Mouse (Mus musculus): ENCODE results near the gene Kif17. TPM values are rescaled to one million over a fixed set of nuclear protein-coding genes. Genes with fewer than 3 reads are reported as not detected.

Kif17 gene
- total RNA-seq (2021), result under 1 TPM in 1 of 2 experiments, not detected in 1; 0.11 TPM
- long read RNA-seq, experiment 1, result 0 reads
- long read RNA-seq, experiment 2, result 0 reads

DNA sequence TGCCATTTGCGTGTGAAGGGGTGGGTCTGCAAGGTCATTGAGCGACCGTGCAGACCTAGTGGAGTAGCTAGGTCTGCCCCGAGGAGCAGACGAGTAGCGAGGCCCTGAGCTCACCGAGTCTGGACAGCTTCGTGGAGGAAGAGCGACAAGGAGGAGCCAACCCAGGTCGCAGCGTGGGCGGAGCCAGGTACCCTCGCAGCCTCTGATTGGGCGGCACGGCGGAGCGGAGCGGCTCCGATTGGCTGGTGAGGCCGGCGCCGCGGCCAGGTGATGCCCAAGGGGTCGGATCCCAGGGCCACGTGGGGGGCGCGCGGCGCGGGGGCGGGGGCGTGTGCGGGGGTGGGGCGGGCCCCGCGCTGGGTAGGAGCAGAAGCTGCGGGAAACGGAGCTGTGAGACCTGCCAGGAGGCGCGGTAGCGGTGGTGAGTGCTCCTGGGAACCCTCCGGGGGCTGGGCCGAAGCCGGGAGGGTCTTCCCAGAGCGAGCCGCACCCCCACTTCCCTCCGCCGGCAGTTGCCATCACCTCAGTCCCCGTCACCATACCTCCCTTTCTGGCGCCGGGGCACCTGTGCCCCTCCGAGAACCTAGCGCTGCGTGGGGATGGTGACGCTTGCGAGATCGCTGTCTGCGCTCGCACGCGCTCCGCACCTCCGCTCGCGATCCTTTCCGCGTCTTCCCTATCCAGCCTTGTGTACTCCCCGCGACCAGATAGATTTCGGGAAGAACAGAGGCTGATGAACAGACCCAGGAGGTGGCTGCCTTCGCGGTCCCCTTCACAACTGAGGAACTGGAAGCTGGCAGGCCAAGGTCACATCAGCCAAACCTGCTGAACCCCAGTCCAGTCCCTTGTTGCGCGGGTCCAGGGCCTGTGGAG is at the start of gene Kif17, which contains the start of gene Sh2d5:
TSS of gene Kif17 (plus strand) at position 348 of the 873 bp plus-strand sequence.
TSS of gene Sh2d5 (plus strand) at position 316 of the 873 bp plus-strand sequence.
- peak; percentile 81 for DNase-seq
- peak within 1 kb of the TSS; percentile 80 for H3K4me3 ChIP-seq
- TF ChIP-seq CTCF (IDR thresholded peaks at IDR 0.05), result no peak
- no peak within 1 kb of the TSS for H3K27ac ChIP-seq
- intact Hi-C loops (cut with DNase I), result no loop called here

- Histone ChIP-seq H3K27ac (no peak overlapping the region), H3K4me3 (no peak overlapping the region)
- TF ChIP-seq CTCF (IDR thresholded peaks at IDR 0.05), result no peak
- DNase-seq, result no peak
- intact Hi-C loops (cut with DNase I), result no loop called here
Measured at GRCm38 (mm10) chr4:138200769-138201168, 49.5 kb upstream of the Kif17 start.

DNA sequence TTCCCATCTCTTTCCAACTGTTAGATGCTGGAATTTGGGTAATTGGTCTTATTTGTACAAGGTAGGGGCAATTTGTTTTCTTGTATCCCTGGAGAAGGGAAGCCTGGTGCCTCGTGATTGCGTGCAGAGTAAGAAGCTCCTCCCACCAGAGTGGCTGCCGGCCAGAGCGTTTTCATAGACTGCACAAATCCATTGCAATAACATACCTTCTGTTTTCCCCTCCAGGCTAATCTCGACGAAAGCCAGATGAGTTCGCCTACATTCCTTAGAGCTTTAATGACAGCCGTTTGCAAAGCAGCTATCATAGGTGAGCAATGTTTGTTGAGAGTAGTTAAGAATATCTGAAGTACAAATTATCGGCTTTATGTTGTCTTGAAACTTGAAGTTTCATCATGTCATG is 48.5 kb upstream of the Kif17 start:
- intact Hi-C loops (cut with DNase I), result no loop called here
- TF ChIP-seq CTCF (IDR thresholded peaks at IDR 0.05), result no peak
- Histone ChIP-seq H3K27ac (no peak overlapping the region), H3K4me3 (no peak overlapping the region)
- DNase-seq, result no peak

GRCm38 (mm10) chr4:138210116-138210515 is 40.1 kb upstream of the Kif17 start:
- TF ChIP-seq CTCF (IDR thresholded peaks at IDR 0.05), result no peak
- Histone ChIP-seq H3K27ac (no peak overlapping the region), H3K4me3 (no peak overlapping the region)
- intact Hi-C loops (cut with DNase I), result no loop called here
- no peak for DNase-seq

DNA sequence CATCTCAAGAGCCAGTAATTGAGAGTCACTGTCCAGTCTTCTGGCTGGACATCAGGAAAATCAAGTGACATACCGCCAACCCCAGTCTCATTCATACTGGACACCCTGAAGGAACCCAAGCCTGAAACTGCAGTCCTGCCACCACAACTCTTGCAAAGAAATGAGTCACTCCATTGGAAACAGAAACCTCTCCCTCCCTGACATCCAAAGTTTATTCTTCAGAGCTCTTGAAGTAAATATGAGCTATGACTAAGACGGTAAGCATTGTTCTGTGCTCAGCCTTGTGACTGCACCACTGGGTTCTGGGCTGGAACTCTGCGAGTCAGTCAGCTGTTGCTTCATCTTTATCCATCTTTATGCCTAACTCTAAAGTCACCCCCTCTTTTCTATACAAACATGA is 36.4 kb upstream of the Kif17 start:
- DNase-seq, result no peak
- intact Hi-C loops (cut with DNase I), result no loop called here
- no peak overlapping the region for H3K4me3 ChIP-seq
- TF ChIP-seq CTCF (IDR thresholded peaks at IDR 0.05), result no peak
- H3K27ac ChIP-seq, result 0 out of 2 replicates have a peak overlapping the region, but pooled peaks have one; percentile 13

GRCm38 (mm10) chr4:138215671-138216199 is 34.5 kb upstream of the Kif17 start:
- H3K27ac ChIP-seq, result peak overlapping the region; percentile 98
- TF ChIP-seq CTCF (IDR thresholded peaks at IDR 0.05), result no peak
- intact Hi-C loops (cut with DNase I), result no loop called here
- H3K4me3 ChIP-seq, result peak overlapping the region; percentile 99
- no peak for DNase-seq

- DNase-seq, result peak; percentile 87
- Histone ChIP-seq H3K4me3 (peak within 1 kb of the TSS; percentile 99), H3K27ac (peak within 1 kb of the TSS; percentile 98)
- TF ChIP-seq CTCF (IDR thresholded peaks at IDR 0.05), result no peak
- intact Hi-C loops (cut with DNase I), result no loop called here
Measured at GRCm38 (mm10) chr4:138216200-138216890, 33.9 kb upstream of the Kif17 start, which contains the start of gene Hp1bp3. Hp1bp3 (plus strand) TSS chr4:138216296.

- DNase-seq, result peak; percentile 99
- TF ChIP-seq CTCF (IDR thresholded peaks at IDR 0.05), result peak; percentile 12; the same call in 1 of the 2 replicates
- Histone ChIP-seq H3K27ac (peak overlapping the region; percentile 98), H3K4me3 (peak overlapping the region; percentile 99)
- intact Hi-C loops (cut with DNase I), result no loop called here
Measured at GRCm38 (mm10) chr4:138216891-138217392, 33.3 kb upstream of the Kif17 start.

DNA sequence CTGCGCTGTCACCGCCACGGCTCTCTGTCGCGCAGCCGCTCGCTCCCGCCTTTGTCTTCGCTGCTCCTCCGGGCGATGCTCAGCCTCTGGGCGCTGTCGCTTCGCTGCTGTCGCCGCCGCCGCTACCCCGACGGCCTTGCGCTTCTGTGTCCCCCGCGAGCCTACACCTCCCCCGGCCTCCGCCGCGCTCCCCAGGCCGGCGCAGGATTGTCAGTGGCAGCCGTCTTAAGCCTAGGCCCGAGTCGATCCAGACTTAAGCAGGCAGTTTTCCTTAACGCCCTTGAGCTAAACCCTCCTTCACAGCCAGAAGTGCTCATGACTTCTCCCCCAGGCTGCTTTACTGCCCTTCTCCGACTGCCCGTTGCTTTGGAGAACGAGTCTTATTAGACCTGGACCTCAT is 32.8 kb upstream of the Kif17 start:
- Histone ChIP-seq H3K27ac (peak overlapping the region; percentile 98), H3K4me3 (peak overlapping the region; percentile 99)
- intact Hi-C loops (cut with DNase I), result no loop called here
- DNase-seq, result no peak
- no peak for TF ChIP-seq CTCF (IDR thresholded peaks at IDR 0.05)

DNA sequence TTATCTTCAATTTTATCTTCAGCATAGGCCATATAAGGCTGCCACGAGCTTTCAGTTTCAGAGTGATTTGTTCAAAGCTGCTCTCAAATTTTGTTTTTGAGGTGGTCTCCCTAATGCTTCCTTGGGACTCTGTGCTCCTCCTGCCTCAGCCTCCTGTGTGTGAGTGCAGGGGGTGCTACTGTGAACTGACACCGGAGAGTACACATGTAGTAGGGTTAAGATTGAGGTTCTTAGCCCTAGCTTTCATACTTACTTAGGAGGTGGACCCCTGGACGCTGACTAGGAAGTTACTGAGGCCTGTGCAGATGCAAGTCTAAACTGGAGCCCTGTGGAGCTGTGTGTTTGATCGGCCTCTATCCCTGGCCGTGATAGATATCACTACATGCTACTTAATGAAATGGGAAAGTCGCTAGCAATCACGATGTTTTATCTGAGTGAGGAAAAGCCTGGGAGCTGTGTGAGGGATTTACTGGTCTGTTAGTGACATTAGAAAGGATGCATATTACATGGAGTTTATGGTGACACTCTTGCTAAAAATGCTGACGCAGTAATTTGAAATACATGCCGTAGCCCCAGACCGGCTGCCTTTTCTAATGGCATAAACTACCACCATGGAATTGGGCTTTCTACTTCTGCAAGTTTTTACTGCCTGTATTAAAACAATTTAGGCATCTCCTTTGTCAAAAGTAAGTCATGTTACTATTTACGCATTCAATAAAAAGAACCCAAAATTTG is 32.1 kb upstream of the Kif17 start:
- no peak for TF ChIP-seq CTCF (IDR thresholded peaks at IDR 0.05)
- Histone ChIP-seq H3K27ac (peak overlapping the region; percentile 98), H3K4me3 (peak overlapping the region; percentile 99)
- intact Hi-C loops (cut with DNase I), result no loop called here
- DNase-seq, result no peak

- TF ChIP-seq CTCF (IDR thresholded peaks at IDR 0.05), result no peak
- no peak for DNase-seq
- no peak overlapping the region for H3K4me3 ChIP-seq
- no peak overlapping the region for H3K27ac ChIP-seq
- intact Hi-C loops (cut with DNase I), result no loop called here
Measured at GRCm38 (mm10) chr4:138219331-138219730, 30.9 kb upstream of the Kif17 start.

DNA sequence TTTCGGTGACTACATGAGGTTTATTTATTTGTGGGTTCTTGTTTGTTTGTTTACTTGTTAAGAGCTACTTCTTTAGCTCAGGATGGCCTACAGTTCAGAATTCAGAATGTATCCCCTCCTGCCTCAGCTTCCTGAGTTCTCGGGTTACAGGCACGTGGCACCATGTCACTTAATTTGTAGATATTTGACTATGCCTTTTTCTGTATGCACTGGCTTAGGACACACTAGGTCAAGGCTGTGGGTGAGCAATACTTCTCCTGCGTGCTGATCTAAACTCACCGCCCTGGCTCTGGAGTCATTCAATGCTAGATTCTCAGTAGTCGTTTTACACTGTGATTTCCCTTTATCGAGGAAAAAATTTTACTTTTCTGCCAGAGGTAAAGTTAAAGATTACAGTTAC is 29.5 kb upstream of the Kif17 start:
- no peak overlapping the region for H3K4me3 ChIP-seq
- intact Hi-C loops (cut with DNase I), result no loop called here
- no peak overlapping the region for H3K27ac ChIP-seq
- no peak for DNase-seq
- no peak for TF ChIP-seq CTCF (IDR thresholded peaks at IDR 0.05)
